Mouse (Mus musculus): ENCODE measurements at regions not wholly inside any gene's neighbourhood (a gene's known extent, or its start where the extent isn't known, plus 50 kb on each side); places are given as distances from the start of the nearest gene placed in this dataset.

- Histone ChIP-seq H3K9me3 (ENCODE audit: low read length) (no peaks in the 10 kb centered on the region), H3K27ac (ENCODE audit: low read depth) (no peak overlapping the region), H3K9ac (replicated peaks) (no peak overlapping the region), H3K4me2 (ENCODE audit: low read depth, low read length) (no peak overlapping the region), H3K36me3 (replicated peaks; ENCODE audit: insufficient read depth, low read length) (no peaks in the 10 kb centered on the region), H3K27me3 (ENCODE audit: insufficient read depth, low read length) (no peaks in the 10 kb centered on the region), H3K4me1 (ENCODE audit: insufficient read depth) (no peaks in the 10 kb centered on the region), H3K4me3 (ENCODE audit: low read depth, low read length) (no peak overlapping the region)
- no peak for ATAC-seq
- TF ChIP-seq EP300 (IDR thresholded peaks at IDR 0.05; ENCODE audit: low read depth) (no peak), CTCF (IDR thresholded peaks at IDR 0.05; ENCODE audit: low read depth) (no peak)
- 74% methylated on average over 1 of the region's 1 CpGs for WGBS (ENCODE audit: insufficient replicate concordance)
- no peak for DNase-seq
Observed at GRCm38 (mm10) chr6:49919813-49920170, 97.3 kb downstream of the Npy start.

- TF ChIP-seq EP300 (IDR thresholded peaks at IDR 0.05; ENCODE audit: low read depth) (no peak), CTCF (IDR thresholded peaks at IDR 0.05; ENCODE audit: low read depth) (no peak)
- WGBS (ENCODE audit: insufficient replicate concordance): 72% methylated on average over 5 of the region's 5 CpGs
- Histone ChIP-seq H3K27ac (ENCODE audit: low read depth) (no peak overlapping the region), H3K4me3 (ENCODE audit: low read depth, low read length) (no peak overlapping the region), H3K9me3 (ENCODE audit: low read length) (no peaks in the 10 kb centered on the region), H3K9ac (replicated peaks) (no peak overlapping the region), H3K4me1 (ENCODE audit: insufficient read depth) (no peaks in the 10 kb centered on the region), H3K4me2 (ENCODE audit: low read depth, low read length) (no peak overlapping the region), H3K27me3 (ENCODE audit: insufficient read depth, low read length) (no peaks in the 10 kb centered on the region), H3K36me3 (replicated peaks; ENCODE audit: insufficient read depth, low read length) (no peaks in the 10 kb centered on the region)
- no peak for DNase-seq
- no peak for ATAC-seq
Observed at GRCm38 (mm10) chr6:49924296-49924695, 101.8 kb downstream of the Npy start.

DNA sequence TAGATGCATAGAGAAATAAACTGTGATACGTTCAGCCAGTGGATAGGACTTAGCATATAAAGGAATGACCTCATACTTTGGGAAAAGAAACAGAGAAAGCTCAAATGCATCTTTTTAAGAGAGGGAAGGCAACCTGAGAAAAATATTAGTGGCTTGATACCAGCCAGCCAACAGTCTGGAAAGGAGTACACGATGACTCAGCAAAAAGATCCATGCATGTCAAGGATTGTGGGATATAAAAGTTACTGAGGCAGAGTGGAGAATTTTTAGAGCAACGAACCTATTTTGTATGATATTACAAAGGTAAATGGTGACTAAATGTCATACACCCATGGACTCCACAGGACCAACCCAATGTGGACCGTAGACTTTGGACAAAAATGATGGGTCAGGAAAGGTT is 105.6 kb downstream of the Npy start:
- Histone ChIP-seq H3K27me3 (ENCODE audit: insufficient read depth, low read length) (no peaks in the 10 kb centered on the region), H3K4me3 (ENCODE audit: low read depth, low read length) (no peak overlapping the region), H3K27ac (ENCODE audit: low read depth) (no peak overlapping the region), H3K36me3 (replicated peaks; ENCODE audit: insufficient read depth, low read length) (no peaks in the 10 kb centered on the region), H3K9me3 (ENCODE audit: low read length) (no peaks in the 10 kb centered on the region), H3K4me1 (ENCODE audit: insufficient read depth) (no peaks in the 10 kb centered on the region), H3K4me2 (ENCODE audit: low read depth, low read length) (no peak overlapping the region), H3K9ac (replicated peaks) (no peak overlapping the region)
- ATAC-seq: no peak
- TF ChIP-seq EP300 (IDR thresholded peaks at IDR 0.05; ENCODE audit: low read depth) (no peak), CTCF (IDR thresholded peaks at IDR 0.05; ENCODE audit: low read depth) (no peak)
- no peak for DNase-seq
- WGBS (ENCODE audit: insufficient replicate concordance): 72% methylated on average over 4 of the region's 4 CpGs

DNA sequence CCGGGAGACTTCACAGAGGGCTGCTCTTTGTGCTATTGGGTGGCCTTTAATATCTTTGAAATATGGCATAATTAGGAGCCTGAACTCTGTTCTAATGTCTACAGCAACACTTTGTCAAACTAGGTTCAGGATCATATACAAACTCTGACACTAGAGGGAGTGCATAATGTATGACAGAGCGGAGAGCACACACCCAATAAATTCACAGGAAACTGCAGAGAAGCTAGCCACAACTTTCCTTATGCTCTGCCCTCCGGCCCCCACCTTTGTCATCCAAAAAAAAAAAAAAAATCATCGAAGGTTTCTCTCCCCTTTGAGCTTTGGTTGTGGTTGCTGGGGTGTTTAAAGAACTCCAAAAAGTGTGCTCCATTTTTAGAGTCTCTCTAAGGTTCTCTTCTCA is 107.6 kb downstream of the Npy start:
- 19% methylated on average over 4 of the region's 4 CpGs for WGBS (ENCODE audit: insufficient replicate concordance)
- no peaks in the 10 kb centered on the region for H3K27me3 ChIP-seq (ENCODE audit: insufficient read depth, low read length)
- no peak overlapping the region for H3K9ac ChIP-seq (replicated peaks)
- TF ChIP-seq EP300 (IDR thresholded peaks at IDR 0.05; ENCODE audit: low read depth) (no peak), CTCF (IDR thresholded peaks at IDR 0.05; ENCODE audit: low read depth) (peak; percentile 61)
- H3K4me1 ChIP-seq (ENCODE audit: insufficient read depth): no peaks in the 10 kb centered on the region
- H3K9me3 ChIP-seq (ENCODE audit: low read length): no peaks in the 10 kb centered on the region
- no peaks in the 10 kb centered on the region for H3K36me3 ChIP-seq (replicated peaks; ENCODE audit: insufficient read depth, low read length)
- no peak overlapping the region for H3K4me2 ChIP-seq (ENCODE audit: low read depth, low read length)
- ATAC-seq: peak; percentile 45; the same call in 1 of the 2 replicates
- H3K27ac ChIP-seq (ENCODE audit: low read depth): no peak overlapping the region
- DNase-seq: no peak
- H3K4me3 ChIP-seq (ENCODE audit: low read depth, low read length): no peak overlapping the region

GRCm38 (mm10) chr6:49943087-49943486 is 120.6 kb downstream of the Npy start:
- no peak for DNase-seq
- no peak overlapping the region for H3K9ac ChIP-seq (replicated peaks)

DNA sequence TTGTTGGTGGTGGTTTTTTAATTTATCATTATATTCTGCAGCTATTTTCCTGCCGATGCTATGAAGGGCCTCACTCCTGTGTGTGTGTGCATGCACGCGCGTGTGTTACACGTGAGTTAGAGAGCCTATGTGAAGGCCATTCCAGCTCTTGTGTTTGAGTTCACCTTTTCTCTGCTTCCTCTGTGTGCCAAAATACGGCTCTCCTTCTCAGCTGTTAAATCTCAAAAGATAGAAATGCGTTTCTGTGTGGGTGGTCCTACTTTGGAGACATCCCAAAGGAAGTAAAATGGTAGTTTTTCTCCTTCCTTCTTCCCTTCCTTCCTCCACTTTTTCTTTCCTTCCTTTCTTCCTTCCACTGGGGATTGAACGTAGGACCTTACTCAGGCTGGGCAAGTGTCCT is 136.4 kb downstream of the Npy start:
- H3K4me1 ChIP-seq (ENCODE audit: insufficient read depth): no peaks in the 10 kb centered on the region
- H3K36me3 ChIP-seq (replicated peaks; ENCODE audit: insufficient read depth, low read length): no peaks in the 10 kb centered on the region
- H3K9ac ChIP-seq (replicated peaks): no peak overlapping the region
- ATAC-seq (no peak), DNase-seq (no peak)
- TF ChIP-seq EP300 (IDR thresholded peaks at IDR 0.05; ENCODE audit: low read depth) (no peak), CTCF (IDR thresholded peaks at IDR 0.05; ENCODE audit: low read depth) (no peak)
- WGBS (ENCODE audit: insufficient replicate concordance): 81% methylated on average over 8 of the region's 8 CpGs
- no peaks in the 10 kb centered on the region for H3K27me3 ChIP-seq (ENCODE audit: insufficient read depth, low read length)
- H3K4me2 ChIP-seq (ENCODE audit: low read depth, low read length): no peak overlapping the region
- no peak overlapping the region for H3K27ac ChIP-seq (ENCODE audit: low read depth)
- no peaks in the 10 kb centered on the region for H3K9me3 ChIP-seq (ENCODE audit: low read length)
- no peak overlapping the region for H3K4me3 ChIP-seq (ENCODE audit: low read depth, low read length)

More at GRCm38 (mm10) chr6:49943087-49943486, 120.6 kb downstream of the Npy start:
- Histone ChIP-seq H3K9me3 (ENCODE audit: low read length) (no peaks in the 10 kb centered on the region), H3K36me3 (replicated peaks; ENCODE audit: insufficient read depth, low read length) (no peaks in the 10 kb centered on the region), H3K27ac (ENCODE audit: low read depth) (no peak overlapping the region), H3K4me3 (ENCODE audit: low read depth, low read length) (no peak overlapping the region), H3K27me3 (ENCODE audit: insufficient read depth, low read length) (no peaks in the 10 kb centered on the region), H3K4me2 (ENCODE audit: low read depth, low read length) (no peak overlapping the region), H3K4me1 (ENCODE audit: insufficient read depth) (no peaks in the 10 kb centered on the region)
- no peak for ATAC-seq
- TF ChIP-seq EP300 (IDR thresholded peaks at IDR 0.05; ENCODE audit: low read depth) (no peak), CTCF (IDR thresholded peaks at IDR 0.05; ENCODE audit: low read depth) (no peak)
- 71% methylated on average over 9 of the region's 9 CpGs for WGBS (ENCODE audit: insufficient replicate concordance)

GRCm38 (mm10) chr6:49961166-49961565 is 138.7 kb downstream of the Npy start:
- TF ChIP-seq EP300 (IDR thresholded peaks at IDR 0.05; ENCODE audit: low read depth): no peak
- no peak for TF ChIP-seq CTCF (IDR thresholded peaks at IDR 0.05; ENCODE audit: low read depth)
- H3K4me2 ChIP-seq (ENCODE audit: low read depth, low read length): no peak overlapping the region
- H3K9ac ChIP-seq (replicated peaks): no peak overlapping the region
- no peaks in the 10 kb centered on the region for H3K27me3 ChIP-seq (ENCODE audit: insufficient read depth, low read length)
- 72% methylated on average over 4 of the region's 4 CpGs for WGBS (ENCODE audit: insufficient replicate concordance)
- no peaks in the 10 kb centered on the region for H3K9me3 ChIP-seq (ENCODE audit: low read length)
- H3K4me3 ChIP-seq (ENCODE audit: low read depth, low read length): no peak overlapping the region
- DNase-seq (no peak), ATAC-seq (no peak)
- no peaks in the 10 kb centered on the region for H3K4me1 ChIP-seq (ENCODE audit: insufficient read depth)
- H3K36me3 ChIP-seq (replicated peaks; ENCODE audit: insufficient read depth, low read length): no peaks in the 10 kb centered on the region
- no peak overlapping the region for H3K27ac ChIP-seq (ENCODE audit: low read depth)
